Mouse (Mus musculus) kidney, adult 2 months (tissue): ENCODE results near the gene Rnf38. TPM values are rescaled to one million over a fixed set of nuclear protein-coding genes. Genes with fewer than 3 reads are reported as not detected.
A peak's percentile ranks its signal among the peaks of the same experiment; 100 is the strongest.

Experiments
- DNase-seq: peaks from one replicate; pipeline ENCODE4 v3.0.0; 2021
- H3K27ac ChIP-seq: fragments of 200-500 bp; 2 replicates; pipeline ENCODE4 v1.5.1; 2012; ENCODE audit warnings: low read depth, low read length, control low read depth, inconsistent platforms; ENCODE audit not compliant: insufficient read depth
- H3K27me3 ChIP-seq: fragments of 200-500 bp; replicated peaks from 2 replicates; pipeline ENCODE4 v1.6.1; 2012; ENCODE audit warnings: mild to moderate bottlenecking, moderate library complexity, low read length, inconsistent platforms; ENCODE audit not compliant: control insufficient read depth, insufficient read depth
- H3K36me3 ChIP-seq: fragments of 200-500 bp; 2 replicates; pipeline ENCODE4 v1.6.1; 2012; ENCODE audit warnings: mild to moderate bottlenecking, moderate library complexity, low read length, inconsistent platforms; ENCODE audit not compliant: control insufficient read depth, insufficient read depth
- H3K4me1 ChIP-seq: fragments of 200-500 bp; 2 replicates; pipeline ENCODE4 v1.6.1; 2011; ENCODE audit warnings: low read length; ENCODE audit not compliant: control insufficient read depth, insufficient read depth
- H3K4me3 ChIP-seq: fragments of 200-500 bp; 2 replicates; pipeline ENCODE4 v1.5.1; 2011; ENCODE audit warnings: mild to moderate bottlenecking, low read depth, low read length, control low read depth; ENCODE audit not compliant: insufficient read depth
- CTCF ChIP-seq: fragments of 200-500 bp; conservative IDR thresholded peaks from 2 replicates; pipeline ENCODE4 v1.5.1; 2011; ENCODE audit warnings: low read depth, mild to moderate bottlenecking, control low read depth, low read length, moderate library complexity, mixed read lengths; ENCODE audit not compliant: insufficient read depth, insufficient read length
- POLR2A ChIP-seq: fragments of 200-500 bp; IDR thresholded peaks from one replicate; pipeline ENCODE4 v1.6.1; 2011; ENCODE audit warnings: low read depth, low read length, control low read depth
- WGBS: fragments of 180-500 bp; shearing (Covaris S2); methylation state at CpG from one replicate; pipeline ENCODE4 v1.1.7; 2018; 5-methylcytosine and 5-hydroxymethylcytosine counted together
- polyA plus RNA-seq: library from polyadenylated mRNA; depleted of rRNA; stranded (reverse); fragments of >200 nt; gene quantifications from 2 replicates; pipeline ENCODE4 v1.2.3, GENCODE M21; 2012

Rnf38 gene
- polyA plus RNA-seq, 1 experiment = 69.9 TPM

DNA sequence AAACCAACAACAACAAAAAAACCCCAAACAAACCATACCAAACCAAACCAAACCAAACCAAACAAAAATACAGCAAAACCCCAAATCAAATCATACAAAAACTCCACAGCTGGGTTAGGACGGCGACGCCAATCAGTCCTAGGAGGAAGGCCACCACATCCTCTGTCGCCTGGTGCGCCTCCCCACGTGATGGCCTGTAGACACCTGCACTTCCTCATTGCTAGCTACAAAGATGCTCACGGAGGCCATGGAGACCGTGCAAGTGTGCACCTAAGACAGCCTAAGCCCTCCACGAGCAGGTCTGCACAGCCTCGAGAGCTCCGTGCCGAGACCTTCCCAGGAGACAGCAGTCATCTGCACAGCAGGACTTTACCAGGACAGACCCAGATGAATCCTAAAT is 106.8 kb downstream of the Rnf38 start:
- no peak overlapping the region for H3K4me3 ChIP-seq
- H3K4me1 ChIP-seq = no peaks in the 10 kb centered on the region
- TF ChIP-seq POLR2A (no peak), CTCF (no peak)
- H3K27me3 ChIP-seq = no peaks in the 10 kb centered on the region
- H3K27ac ChIP-seq = no peak overlapping the region
- DNase-seq = no peak
- H3K36me3 ChIP-seq = no peaks in the 10 kb centered on the region; the same call in 1 of the 2 replicates
- 92% methylated on average over 12 of the region's 12 CpGs for WGBS

DNA sequence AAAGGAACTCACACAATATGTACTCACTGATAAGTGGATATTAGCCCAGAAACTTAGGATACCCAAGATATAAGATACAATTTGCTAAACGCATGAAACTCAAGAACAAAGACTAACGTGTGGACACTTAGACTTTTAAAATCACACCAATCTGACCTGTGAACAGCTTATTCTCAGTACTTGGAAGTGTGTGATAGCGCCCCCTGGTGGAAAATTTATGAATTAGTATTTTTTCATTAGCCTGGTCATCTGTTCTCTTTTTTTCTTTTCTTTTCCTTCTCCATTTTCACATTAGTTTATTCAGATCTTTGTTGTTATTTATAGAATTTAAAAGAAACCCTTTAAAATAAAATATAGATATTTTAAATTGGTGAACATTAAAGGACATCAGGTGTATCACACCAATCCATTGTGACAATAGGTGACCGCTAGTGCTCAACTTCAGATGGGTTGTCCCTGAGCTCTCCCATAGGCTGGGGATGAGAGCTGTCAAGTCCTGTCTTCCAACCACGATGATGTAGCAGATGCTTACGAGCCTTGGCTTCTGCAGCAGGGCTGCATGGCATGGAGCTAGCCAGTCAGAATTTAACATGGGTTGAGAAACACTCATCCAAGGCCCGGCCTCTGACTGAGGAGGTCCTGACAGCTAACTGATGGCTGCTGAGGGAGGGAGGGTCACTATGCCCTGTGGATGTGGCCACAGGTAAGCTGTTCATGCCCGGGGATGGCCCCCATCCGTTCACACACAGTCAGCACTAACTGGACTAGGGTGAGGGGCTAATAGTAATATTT is 114.0 kb downstream of the Rnf38 start:
- DNase-seq = peak; percentile 69
- H3K4me1 ChIP-seq = no peaks in the 10 kb centered on the region
- no peaks in the 10 kb centered on the region for H3K36me3 ChIP-seq
- no peak overlapping the region for H3K4me3 ChIP-seq
- no peak for TF ChIP-seq POLR2A
- 0 out of 2 replicates have a peak, but pooled peaks have one; percentile 13 for TF ChIP-seq CTCF
- H3K27ac ChIP-seq = no peak overlapping the region
- WGBS = 47% methylated on average over 9 of the region's 9 CpGs
- no peaks in the 10 kb centered on the region for H3K27me3 ChIP-seq

DNA sequence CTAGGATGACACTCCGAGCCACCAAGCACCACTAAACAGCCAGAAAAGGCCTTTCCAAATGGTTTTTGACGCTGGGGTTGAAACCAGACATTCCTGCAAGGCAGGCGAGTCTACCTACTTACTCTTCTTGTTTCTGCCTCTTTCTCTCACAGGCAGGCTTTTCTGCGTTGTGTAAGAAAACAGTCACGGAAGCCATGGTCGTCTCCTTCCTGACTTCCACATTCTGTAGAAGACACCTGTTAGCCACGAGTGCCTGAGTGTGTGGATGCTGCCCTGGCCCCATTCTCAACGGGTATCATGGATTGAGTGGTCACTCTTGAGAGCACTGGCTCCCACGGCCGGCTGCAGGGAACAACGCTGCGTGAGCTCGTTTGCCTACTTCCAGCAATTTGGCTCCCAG is 118.5 kb downstream of the Rnf38 start:
- TF ChIP-seq CTCF = no peak
- no peak for TF ChIP-seq POLR2A
- H3K4me3 ChIP-seq = no peak overlapping the region
- H3K36me3 ChIP-seq = no peaks in the 10 kb centered on the region
- H3K4me1 ChIP-seq = no peaks in the 10 kb centered on the region
- WGBS = 84% methylated on average over 13 of the region's 13 CpGs
- no peaks in the 10 kb centered on the region for H3K27me3 ChIP-seq
- no peak overlapping the region for H3K27ac ChIP-seq
- no peak for DNase-seq

DNA sequence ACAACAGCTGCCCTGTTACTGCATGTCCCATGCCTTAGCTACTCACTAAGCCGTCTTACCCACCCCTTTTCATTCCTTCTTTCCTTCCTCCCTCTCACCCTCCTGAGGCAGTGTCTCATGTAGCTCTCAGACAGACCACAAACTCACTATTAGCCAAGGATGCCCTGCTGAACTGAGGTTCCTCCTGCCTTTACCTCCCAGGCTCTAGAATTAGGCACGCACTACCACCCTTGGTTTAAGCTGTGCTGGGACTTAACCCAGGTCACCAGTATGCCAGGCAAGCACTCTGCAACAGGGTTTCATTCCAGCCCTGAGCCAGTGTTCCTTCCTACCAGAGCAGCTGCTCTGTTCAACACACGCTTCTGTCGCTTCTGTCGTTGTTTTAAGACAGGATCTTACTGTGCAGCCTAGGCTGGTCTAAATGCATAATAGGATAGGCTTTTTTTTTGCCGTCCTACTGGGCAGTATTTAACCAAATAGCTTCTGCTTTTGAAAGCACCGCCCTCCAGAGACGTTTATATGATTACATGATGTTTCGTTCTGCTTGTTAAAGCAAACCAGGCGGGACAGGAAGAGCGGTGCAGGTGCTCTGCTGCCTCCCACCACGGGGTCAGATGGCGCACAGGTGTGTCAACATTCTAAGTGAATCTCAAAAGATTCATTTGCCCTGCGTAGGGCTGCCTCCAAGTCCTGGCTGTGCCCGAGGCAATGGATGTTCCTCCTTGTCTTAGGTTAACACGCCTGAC is 120.0 kb downstream of the Rnf38 start:
- DNase-seq = no peak
- TF ChIP-seq POLR2A (no peak), CTCF (no peak)
- H3K27ac ChIP-seq = no peak overlapping the region
- H3K4me3 ChIP-seq = no peak overlapping the region
- no peaks in the 10 kb centered on the region for H3K27me3 ChIP-seq
- H3K36me3 ChIP-seq = no peaks in the 10 kb centered on the region
- no peaks in the 10 kb centered on the region for H3K4me1 ChIP-seq
- 23% methylated on average over 16 of the region's 16 CpGs for WGBS

GRCm38 (mm10) chr4:44112741-44113140 is 120.8 kb downstream of the Rnf38 start:
- TF ChIP-seq CTCF (peak; percentile 25; the same call in 1 of the 2 replicates), POLR2A (no peak)
- no peaks in the 10 kb centered on the region for H3K36me3 ChIP-seq
- H3K4me3 ChIP-seq = no peak overlapping the region
- peak; percentile 55 for DNase-seq
- H3K4me1 ChIP-seq = no peaks in the 10 kb centered on the region
- 41% methylated on average over 4 of the region's 4 CpGs for WGBS
- no peak overlapping the region for H3K27ac ChIP-seq
- no peaks in the 10 kb centered on the region for H3K27me3 ChIP-seq

GRCm38 (mm10) chr4:44110771-44111170 is 122.8 kb downstream of the Rnf38 start:
- Histone ChIP-seq H3K4me3 (no peak overlapping the region), H3K27me3 (no peaks in the 10 kb centered on the region)

DNA sequence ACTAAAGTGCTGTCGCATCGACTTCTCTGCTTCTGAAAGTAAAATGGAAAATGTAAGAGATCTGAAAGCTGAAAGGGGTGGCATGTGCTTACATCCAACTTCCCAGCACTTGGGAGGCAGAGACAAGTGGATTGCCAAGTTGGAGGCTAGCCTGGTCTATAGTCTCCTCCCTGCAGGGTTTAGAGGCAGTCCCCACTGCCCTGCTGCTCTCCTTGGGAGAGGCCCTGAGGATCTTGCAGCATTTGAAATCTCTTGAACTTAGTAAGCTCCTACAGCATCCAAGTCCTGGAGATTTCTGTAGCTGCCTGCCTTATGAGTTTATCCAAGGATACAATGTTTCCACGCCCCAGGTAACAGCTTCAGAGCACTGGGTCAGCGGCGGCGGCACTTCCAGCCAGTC is 125.3 kb downstream of the Rnf38 start:
- WGBS = 86% methylated on average over 6 of the region's 6 CpGs
- no peaks in the 10 kb centered on the region for H3K36me3 ChIP-seq
- no peak for DNase-seq
- no peak overlapping the region for H3K4me3 ChIP-seq
- H3K4me1 ChIP-seq = no peaks in the 10 kb centered on the region
- no peaks in the 10 kb centered on the region for H3K27me3 ChIP-seq
- TF ChIP-seq CTCF (no peak), POLR2A (no peak)
- no peak overlapping the region for H3K27ac ChIP-seq

More at GRCm38 (mm10) chr4:44110771-44111170, 122.8 kb downstream of the Rnf38 start:
- no peak for DNase-seq
- WGBS = 85% methylated on average over 7 of the region's 7 CpGs
- no peaks in the 10 kb centered on the region for H3K36me3 ChIP-seq
- no peak overlapping the region for H3K27ac ChIP-seq
- H3K4me1 ChIP-seq = no peaks in the 10 kb centered on the region
- TF ChIP-seq CTCF (no peak), POLR2A (no peak)
